Mouse (Mus musculus): ENCODE data around the gene Pknox2.

DNA sequence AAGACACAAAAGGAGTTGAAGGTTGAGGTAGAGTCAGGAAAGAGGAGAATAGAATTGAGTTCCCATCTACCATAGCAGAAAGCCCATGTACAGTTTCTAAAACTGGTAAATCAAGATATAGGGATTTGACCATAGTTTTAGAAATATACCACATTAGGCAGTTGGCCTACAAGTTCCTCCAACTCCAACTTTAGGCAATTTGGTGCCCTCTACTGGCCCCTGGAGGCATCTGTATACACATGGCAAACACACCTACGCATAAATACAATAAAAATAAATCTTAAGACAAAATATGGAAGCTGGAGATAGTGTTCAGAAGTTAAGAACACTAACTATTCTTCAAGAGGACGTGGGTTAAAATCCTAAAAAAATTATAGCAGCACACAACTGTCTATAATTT lies 19.7 kb upstream of the Pknox2 start:
- TF ChIP-seq POLR2A (IDR thresholded peaks at IDR 0.05; ENCODE audit: borderline replicate concordance, extremely low read depth, low read depth, low read length) (no peak), CTCF (IDR thresholded peaks at IDR 0.05; ENCODE audit: insufficient read depth, low read length) (no peak)

Measured in lung, adult 2 months (tissue).